Mouse (Mus musculus) lung, postnatal 10 days (tissue): ENCODE data around the gene Slx4ip.
"Not testable (repeated sequence)": the region's sequence is repeated elsewhere in the genome, so short reads cannot be mapped to it uniquely, and the experiment has no call there.

ENCODE experiments used
- DNase-seq: peaks from one replicate; pipeline ENCODE4 v3.0.0; 2021

Slx4ip gene

DNA sequence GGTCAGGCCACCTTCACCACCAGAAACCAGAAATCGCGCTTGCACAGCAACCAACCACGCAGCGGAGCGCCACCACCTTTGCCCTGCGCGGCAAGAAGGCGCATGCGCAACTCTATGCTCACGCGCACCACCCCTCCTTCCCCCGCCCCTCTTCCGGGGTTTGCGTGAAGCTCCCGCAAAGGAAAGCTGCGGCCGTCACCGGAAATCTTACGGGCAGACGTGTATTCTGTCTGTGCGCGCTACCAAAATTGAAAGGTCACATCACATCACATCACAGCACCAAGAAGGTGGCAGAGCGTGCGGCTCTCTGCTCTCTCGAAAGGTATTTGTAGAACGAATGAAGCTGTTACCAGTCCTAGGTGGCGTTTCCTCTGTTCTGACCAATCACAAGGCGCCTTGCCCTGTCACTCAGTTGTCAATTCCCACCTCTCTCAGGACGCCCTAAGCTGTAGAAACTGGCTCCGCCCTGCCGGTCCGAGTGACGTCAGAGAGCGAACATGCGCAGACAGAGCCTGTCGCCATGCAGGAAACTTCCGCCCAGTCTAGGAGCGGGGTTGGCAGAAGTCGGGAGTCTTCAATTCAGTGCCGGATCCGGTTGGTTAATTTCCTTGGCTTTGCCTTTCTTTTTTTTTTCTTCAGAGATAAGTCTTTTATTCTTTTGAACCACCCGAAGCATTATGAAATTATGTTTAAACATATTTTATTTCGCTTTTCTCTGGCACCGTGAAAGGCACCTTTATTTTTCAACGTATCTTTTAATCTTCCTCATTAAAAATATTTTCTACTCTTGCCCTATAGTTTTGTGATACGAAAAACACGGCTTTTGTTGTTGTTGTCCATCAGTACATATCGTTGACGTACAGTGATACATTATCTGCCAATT, at the start of gene Slx4ip, which contains the start of the genes AL731706.1 and Mkks:
Slx4ip (plus strand) TSS at position 151 of the 883 bp plus-strand sequence.
AL731706.1 (minus strand) TSS at position 322 of the 883 bp plus-strand sequence.
Mkks (minus strand) TSS at position 322 of the 883 bp plus-strand sequence.
- DNase-seq: peak; percentile 100

- no peak for DNase-seq
These were observed 40.7 kb upstream of the Slx4ip start for GRCm38 (mm10) chr2:136850366-136850765.

GRCm38 (mm10) chr2:136854543-136855388, 36.3 kb upstream of the Slx4ip start:
- no peak for DNase-seq

GRCm38 (mm10) chr2:136885579-136885978, 5.4 kb upstream of the Slx4ip start, which contains the start of gene AL731706.2:
Gene AL731706.2, minus strand, starts transcription at chr2:136885679.
- no peak for DNase-seq

- peak; percentile 30 for DNase-seq
These were observed 4.2 kb upstream of the Slx4ip start for GRCm38 (mm10) chr2:136886846-136887245.

- not testable (repeated sequence) for DNase-seq
These were observed 326 bp upstream of the Slx4ip start for GRCm38 (mm10) chr2:136890716-136891067.

GRCm38 (mm10) chr2:136891951-136892371, 943 bp downstream of the Slx4ip start:
- peak; percentile 97 for DNase-seq

- no peak for DNase-seq
These were observed 3.5 kb downstream of the Slx4ip start for GRCm38 (mm10) chr2:136894494-136894893.

DNA sequence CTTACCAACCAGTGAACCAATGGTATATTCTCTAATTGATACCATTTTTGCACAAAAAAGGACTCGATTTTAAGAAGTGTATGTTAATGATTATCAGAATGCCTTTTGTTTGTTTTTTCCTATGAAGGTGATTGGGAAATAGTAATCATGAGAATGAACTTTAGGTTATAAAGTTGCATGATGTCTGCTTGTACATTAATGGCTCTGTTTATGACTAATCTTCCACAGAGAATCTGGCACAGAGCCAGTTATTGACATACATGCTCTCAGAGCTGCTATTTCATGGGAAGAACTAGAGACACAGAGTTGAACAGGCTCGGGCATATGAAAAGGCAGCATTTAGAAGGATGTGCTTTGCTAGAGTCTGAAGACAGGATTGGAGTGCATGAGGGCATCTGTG, 5.1 kb downstream of the Slx4ip start:
- DNase-seq: no peak

DNA sequence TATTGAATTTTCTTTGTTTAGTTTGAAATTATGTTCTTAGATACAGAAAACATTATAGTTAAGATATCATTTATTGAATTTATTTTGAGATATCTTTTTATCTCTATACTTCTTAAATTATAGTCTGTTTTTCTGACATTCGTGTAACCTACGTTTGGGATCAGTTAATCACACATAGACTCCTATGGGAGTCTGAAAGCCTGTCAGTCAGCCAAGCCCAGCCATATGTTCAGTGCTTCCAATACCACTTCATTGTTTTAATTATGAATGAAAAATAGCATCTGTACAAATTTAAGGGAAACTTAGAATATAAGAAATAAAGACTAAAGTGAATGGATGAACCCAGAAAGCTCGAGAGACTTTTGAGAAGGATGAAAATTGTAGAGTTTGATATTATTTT, 17.6 kb downstream of the Slx4ip start:
- DNase-seq: no peak

DNA sequence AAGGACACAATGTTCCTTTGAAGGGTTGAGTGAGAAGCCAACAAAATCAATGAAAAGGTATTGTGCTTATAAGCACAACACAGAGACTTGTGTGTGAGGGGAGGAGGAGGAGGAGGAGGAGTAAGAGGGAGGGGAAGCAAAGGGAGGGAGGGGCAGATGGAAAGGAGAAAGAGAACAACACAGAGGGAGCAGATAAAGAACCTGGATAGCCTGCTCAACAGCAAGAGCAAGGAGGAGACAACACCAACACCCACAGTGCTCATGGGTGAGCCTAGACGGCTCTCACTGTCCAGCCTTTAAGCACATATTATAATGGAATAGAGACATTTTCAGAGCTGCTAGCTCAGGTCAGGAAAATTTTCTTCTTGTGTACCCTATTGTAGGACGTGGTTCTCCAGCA, 18.3 kb downstream of the Slx4ip start:
- no peak for DNase-seq

DNA sequence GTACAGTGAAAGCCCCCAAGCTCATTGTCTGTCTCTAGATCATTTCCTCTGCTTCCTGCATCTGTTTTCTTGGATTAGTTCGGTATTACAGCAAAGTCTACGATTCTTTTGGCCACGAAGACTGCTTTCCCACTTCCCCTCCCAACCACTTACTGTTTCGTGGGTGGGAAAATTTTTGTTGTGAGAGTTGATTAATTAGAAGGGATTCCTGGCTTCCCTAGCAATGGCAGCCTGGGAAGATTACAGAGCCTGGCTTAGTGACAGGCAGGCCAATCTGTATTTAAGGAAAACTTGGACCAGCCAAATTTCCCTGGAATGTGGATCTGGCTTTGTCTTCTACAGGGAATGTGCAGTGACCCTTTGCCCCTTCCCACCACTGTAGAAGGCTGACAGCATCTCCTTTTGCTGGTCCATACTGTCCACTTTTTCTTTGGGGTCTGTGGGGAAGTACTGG, 21.0 kb downstream of the Slx4ip start:
- peak; percentile 33 for DNase-seq

- DNase-seq: no peak
These were observed 22.0 kb downstream of the Slx4ip start for GRCm38 (mm10) chr2:136913021-136913420.

DNA sequence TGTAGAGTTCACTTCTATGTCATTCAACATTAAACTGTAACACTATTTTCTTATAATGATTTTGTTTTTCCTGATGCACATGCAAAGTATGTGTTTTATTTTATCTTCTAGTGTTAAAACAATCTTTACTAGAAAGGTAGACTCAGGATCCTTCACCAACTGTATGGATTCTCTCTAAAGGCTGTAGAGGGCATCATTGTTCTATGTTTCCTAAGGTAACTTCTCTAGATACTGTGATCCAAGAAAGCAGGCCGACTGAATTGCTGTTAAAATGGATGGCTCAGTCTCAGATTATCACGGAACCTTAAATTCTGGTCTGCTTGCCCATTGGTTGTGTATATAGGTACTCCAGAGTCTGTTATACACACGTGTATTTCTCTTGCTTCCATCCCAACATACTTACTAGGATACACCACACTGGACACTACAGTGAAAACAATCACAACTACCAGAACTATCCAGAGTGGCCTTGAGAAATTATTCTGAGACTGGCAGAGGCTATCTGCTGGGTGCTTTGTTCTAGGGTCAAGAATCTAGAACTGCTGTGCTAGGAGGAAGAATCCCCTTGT, 23.4 kb downstream of the Slx4ip start:
- DNase-seq: no peak

- DNase-seq: no peak
These were observed 28.4 kb downstream of the Slx4ip start for GRCm38 (mm10) chr2:136919433-136919832.

- DNase-seq: no peak
These were observed 29.4 kb downstream of the Slx4ip start for GRCm38 (mm10) chr2:136920257-136920993.

DNA sequence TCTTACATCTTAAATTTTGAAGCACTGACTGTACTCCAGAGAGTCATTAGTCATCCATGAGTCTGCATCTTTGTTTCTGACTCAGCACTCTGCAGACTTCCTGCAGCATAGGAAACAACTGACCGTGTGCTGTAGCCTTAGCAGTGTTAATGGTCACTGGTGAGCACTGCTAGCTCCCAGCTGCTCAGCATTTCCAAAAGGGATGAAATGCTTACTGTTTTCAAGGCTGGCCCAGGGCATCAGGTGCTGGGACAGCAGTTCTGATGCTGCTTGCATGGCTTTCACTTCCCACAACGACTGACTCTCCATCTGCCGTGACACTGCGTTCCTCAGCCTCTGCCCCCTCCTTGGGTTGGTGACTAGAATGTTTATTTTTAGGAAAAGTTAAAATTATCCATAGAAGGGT, 30.0 kb downstream of the Slx4ip start:
- peak; percentile 8 for DNase-seq

DNA sequence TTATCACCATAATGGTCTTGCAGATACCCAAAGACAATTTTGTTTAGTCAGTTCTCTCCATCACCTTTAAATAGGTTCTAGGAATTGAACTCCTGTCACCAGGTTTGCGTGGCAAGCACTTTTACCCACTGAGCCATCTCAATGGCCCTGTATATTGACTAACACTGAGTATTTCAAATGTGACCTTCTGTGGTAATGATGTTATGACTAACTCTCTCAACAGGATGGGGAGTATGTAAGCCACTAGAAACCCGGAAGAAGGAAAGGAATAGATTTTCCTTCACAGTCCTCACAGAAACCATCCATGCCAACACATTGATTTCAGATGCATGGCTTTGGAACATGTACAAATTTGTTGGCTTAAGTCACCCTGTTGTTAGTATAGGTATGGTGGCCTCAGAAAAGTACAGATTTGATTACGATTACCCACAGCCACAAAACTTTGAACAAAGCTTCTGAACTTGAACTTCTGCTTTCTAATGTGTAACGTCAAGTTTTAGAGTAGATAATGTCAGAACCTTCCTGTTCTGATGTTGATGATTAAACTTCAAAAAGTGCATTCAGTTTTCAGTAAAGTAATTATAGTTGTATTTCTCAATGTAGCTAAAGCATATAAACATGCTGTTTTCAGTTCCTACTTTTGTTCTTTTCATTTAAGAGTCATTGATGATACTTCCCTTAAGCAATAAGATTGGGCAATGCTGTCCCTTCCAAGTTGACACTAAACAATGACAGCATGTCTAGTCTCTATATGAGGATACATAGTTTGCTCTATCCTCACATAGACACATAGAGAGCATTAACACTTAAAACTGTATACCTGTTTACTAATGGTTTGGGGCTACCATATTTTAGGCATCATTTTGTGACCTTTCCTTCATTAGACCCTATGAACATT, 45.6 kb downstream of the Slx4ip start:
- DNase-seq: no peak

GRCm38 (mm10) chr2:136938249-136938648, 47.2 kb downstream of the Slx4ip start:
- DNase-seq: no peak

DNA sequence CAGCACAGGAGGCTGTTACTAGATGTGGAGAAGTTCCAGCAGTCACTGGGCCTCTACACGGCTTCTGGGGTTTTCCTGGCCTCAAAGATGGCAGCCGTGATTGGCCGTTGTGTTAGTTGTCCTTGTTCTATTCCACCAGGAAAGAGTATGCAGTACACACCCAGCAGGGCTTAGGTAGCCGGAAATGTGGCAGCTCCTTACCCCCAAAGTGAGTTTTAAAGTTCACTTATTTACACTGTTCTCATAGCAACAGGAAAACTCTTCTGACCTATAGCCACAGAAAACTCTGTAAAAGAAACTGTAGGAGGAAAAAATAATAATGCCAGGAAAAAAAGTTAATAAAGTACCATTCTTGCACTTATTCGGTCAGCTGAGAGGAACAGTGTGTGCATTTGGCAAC, 55.3 kb downstream of the Slx4ip start:
- DNase-seq: no peak

DNA sequence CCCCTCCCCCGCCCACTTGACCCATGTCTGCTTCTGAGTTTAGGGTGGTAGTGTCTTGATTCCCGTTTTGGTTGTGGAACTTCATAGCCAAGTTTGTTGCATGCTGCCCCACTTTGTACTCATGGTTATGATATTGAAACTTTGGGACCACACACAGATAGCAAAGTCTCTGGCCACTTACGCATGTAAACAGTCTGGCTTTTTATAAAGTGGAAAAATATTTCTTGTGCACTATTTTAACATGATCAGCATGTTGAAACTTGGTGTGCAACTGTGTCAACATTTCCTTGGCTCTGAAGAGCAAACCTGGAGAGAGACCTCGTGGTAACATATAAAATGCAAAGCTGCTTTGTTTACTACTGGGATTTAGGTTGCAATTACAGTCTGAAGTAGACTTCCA, 56.5 kb downstream of the Slx4ip start:
- DNase-seq: peak; percentile 6
